Mouse (Mus musculus) ovary, adult 18-20 months (tissue): Measurements from ENCODE around the gene Kdm2b.

Experiments
- DNase-seq: peaks from one replicate; pipeline ENCODE4 v3.0.0; 2022; ENCODE audit warnings: low spot score, mixed read lengths

The Kdm2b gene

DNA sequence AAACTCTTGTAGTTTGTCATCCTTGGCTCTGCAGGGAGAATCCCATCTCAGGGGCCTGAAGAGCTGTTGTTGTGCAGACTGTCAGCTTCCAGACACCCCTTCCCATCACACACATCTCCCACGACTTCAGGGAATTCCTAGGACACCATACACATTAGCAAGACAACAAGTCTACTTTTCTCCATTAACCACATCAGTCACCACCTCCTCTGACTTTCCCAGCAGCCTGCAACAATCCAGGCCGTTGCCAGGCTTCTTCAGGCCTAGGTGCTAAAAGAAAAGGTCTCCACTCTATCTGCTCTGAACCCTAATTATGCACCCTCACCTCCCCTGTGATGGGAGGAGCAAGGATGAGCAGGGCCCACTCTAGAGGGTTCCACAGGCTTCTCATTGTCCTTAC lies 99.2 kb downstream of the Kdm2b start:
- DNase-seq, result no peak

DNA sequence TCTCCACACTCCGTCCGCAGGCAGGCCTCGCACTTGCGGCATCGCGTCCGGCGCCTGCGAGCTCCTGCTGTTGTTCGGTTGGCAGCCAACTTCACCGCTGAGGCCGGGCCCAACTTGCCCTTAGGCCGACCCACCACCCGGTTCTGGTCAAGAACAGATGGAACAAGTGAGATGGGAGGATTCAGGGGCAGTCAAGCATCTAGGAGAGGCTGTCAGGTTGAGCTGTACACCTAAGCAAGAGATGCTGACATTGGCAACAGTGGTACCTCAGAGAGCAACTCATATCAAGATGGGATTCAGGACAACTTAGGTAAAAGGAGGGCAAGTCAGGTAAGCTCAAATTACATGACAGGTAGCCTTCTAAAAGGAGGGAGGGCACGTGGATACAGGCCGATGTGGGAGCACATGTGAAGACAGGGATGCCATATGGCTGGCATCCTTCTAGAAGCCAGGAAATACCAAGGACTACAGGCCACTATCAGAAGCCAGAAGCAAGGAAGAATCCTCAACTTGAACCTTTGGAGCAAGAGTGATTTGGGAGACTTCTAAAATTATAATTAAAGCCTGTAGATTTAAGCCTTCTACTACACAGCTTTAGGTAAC lies 100.9 kb downstream of the Kdm2b start:
- DNase-seq, result no peak

DNA sequence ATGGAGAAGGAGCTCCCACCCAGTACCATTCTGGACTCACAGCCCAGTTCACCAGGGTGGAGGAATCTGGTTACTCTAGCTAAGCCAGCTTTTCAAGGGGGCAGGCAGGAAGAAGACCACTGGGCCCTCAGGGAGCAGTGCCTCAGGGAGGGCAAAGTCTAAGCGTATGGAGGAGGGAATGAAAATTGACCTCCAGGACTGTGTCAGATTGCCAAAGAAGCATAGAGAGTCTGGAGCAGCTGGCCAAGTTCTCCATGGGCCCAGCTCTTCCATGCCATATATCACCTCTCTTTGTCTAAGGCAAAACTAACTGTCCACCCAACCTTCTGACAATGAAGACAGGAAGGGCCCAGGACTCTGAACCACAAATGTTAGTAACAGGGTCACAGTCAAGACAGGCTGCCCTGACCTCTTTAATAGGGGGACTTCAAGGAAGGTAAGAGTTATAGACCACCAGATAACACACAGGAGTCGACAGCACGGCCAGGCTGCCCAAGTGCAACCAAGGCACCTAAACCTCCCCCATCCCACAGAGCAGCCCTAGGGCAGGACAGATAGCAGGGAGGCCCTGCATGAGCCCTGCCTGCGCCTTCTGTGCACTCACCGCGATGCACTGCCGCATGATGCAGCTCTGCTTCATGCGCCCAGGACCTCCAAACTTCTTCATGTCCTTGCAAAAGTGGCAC lies 101.6 kb downstream of the Kdm2b start:
- no peak for DNase-seq

DNA sequence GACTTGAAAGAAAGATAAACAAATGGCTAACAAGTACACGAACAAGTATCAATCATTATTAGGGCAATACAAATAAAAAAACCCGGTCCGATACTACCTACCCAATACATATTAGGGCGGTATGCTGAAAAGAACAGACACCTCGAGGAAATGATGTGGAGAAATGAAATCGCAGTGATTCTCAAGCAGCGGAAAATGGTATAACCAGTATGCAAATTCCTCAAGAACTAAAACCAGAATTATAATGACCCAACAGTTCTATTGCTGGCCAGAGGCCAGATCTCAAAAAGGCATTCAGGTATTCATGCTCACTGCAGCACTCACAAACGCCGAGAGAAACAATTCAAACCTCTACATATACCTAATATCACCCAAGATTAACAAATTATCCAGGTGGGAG lies 102.6 kb downstream of the Kdm2b start:
- no peak for DNase-seq

DNA sequence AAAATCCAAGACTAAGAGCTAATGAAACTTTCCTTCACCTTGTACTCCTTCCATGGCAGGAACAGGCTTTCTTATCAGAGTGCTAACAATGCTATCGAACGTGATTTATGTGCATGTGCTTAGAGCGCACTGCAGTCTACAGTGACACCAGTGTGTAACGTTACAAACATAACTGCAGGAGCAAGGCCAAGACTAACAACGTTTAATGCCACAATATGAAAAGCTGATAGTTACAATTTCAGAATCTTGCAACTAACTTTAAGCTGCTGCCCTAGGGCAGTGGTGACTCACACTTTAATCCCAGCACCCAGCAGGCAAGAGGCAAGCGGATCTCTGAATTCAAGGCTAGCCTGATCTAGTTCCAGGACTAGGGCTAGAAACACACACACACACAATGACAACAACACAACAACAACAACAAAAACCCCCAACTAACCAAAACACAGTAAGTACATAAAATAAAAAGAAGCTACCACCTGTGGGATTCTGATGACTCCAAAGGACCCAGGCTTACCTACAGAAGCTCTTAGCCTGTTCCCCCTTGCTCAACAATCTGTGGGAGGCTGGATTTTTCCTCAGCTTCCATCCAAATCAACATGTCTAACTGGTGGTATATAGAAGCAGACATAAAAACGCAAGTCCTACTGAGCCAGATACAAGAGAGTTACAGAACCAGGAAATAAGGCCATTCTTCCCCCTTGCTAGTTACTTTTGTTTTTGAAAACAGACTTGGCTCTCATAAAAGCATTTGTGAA lies 104.9 kb downstream of the Kdm2b start:
- DNase-seq, result no peak

DNA sequence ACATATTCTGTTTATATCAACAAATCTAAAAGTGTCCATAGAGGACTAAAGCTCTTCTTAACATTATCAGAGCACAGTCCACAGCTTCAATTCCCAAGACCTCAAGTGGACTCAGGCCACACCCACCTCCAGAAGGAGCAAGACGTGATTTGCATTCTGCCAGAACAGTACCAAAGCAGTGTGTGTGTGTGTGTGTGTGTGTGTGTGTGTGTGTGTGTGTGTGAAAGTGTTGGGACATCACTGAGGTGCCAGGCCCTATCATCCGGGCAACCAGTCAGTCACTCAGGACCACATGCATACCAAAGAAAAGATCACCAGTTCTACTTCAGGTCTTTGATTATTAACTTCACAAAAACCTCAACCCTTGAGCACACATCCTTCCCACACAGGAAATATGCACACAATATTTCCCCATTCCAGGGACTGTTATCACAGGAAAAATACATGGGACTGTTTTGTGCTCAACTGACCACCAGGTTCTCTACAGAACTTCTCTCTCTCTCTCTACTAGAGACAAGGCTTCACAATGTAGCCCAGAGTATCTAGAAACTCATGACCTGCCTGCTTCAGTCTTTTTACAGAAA lies 105.9 kb downstream of the Kdm2b start:
- DNase-seq, result no peak

DNA sequence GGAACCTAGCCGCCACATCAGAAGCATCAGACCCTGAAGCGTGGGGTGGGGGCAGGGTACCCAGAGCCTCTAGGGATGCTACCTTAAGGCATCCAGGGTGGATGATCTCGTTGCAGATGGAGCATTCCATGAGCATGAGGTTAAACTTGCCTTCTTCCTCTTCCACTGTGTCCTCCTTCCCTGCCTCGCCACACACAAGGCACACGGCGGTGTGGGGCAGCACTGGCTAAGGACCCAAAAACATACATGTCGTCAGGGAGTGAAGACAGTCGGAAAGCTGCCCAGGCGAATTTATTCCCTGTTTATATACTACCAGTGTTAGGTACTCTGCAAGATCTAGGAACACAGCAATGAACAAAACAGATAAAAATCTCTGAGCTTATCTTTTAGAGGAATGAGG lies 106.4 kb downstream of the Kdm2b start:
- DNase-seq, result no peak

DNA sequence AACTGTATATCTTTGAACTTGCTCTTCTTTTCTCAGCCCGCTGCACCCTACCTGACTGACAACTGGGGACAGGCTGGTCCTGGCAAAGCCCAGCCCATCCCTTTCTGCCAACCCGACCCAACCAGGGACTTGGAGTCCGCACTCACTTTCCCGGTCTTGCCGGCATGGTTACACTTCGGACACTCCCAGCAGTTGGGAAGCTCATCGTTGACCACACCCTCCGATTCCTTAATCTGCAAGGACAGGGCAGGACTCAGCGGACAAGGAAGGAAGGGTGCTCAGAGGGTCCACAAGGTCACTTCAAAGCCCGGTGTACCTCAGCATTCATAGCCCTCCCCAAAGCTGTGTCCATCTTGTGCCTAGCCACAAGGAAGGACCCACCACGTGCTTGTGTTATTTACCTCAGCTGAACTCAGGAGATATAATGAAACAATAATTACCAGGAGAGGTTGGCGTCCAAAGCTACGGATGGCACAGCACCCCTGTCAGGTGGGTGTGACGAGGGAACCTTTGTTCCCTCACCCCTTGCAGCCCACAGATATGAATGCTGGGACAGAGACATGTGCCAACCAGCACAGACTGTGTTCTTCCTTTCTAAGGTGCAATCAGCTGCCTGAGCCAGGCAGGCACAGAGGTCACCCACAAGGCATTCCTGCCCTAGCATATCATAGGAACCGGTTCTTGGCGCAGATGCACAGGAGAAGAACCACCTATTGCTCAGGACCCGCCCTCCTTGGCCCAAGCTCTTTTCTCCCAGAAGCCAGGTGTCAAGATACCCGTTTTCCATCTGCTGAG lies 107.2 kb downstream of the Kdm2b start:
- DNase-seq, result no peak

DNA sequence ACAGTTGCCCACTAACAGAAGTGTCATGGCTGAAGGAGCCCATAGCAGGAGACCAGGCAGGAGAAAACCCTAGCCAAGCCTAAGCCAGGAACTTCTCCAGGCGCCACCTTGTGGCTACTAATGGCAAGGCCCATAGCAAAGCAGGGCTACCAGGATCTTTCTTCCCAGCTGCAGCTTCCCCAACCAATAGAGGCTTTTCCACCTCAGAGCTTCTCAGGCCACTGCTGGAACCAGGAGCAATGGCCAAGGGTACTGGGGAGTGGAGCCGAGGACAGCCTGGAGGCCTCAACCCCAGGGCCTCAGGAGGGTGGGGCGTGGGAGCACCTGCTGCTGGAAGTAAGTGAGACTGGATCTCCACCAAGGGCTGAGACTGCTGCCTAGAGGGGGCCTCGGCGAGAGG lies 108.3 kb downstream of the Kdm2b start:
- no peak for DNase-seq

DNA sequence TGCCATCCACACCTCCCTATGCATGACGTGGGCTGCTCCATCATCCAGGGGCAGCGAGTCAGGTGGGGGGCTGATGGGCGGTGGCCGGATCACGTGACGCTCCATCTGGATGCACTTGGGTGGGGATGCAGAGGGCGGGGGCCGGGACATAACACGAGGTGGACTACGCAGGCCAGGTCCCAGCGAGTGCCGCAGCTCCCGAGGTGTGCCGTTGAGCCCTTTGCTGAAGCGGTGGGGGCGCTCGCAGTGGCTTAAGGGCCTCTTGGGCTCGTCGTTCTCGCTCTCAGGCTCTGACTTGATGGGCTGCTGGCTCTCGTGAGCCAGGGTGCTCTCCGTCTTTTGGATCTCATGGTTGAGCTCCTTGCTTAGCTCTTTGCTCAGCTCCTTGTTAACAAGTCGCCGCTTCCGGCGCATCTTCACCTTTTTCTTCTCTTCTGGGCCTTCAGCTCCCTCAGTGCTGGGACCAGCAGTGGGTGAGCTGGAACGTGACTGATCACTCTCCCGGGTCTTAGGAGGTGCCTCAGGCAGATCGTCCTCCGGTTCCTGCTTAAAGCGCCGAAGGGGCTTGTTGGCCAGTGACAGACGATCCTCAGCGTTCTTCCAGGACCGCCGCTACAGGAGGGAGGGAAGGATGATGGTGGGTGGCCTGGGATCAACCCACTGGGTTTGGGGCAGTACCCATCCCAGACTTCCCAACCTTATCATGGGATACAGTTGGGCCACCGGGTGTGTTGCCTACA lies 109.2 kb downstream of the Kdm2b start:
- no peak for DNase-seq

DNA sequence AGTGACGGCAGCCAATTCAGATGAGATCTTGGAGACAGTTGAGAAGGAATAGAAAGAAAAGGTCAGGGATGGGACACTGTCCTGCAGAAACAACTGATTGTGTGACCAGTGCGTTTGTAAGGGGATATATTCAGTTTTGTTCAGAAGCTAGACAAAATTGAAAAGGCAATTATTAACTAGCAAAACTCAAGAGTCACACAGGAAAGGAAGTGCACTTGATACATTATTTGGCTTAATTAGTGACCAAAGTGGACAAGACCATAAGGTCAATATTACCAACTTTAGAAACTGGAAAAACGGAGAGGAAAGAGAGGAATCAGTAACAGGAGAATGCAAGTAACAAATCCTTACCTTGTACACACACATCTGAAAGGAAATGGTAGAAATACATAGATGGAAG lies 113.0 kb downstream of the Kdm2b start:
- DNase-seq, result no peak

DNA sequence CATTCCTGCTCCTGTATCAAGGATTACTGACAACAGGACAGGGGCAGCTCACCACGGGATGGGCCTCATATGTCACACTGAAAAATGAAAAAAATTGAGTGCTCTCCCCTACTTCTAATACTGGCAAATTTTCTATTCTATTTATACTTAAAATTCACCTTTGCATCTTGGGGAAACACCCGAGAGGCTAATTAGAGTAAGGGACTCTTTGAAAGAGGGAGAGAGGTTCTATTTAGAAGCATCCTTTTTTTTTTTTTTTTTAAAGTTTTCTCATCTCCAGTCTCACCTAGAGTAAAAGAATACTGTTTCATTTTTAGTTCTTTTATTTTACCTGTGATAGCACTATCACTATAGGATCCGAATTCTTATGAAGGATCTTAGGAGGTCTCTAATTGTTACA lies 115.3 kb downstream of the Kdm2b start:
- no peak for DNase-seq

DNA sequence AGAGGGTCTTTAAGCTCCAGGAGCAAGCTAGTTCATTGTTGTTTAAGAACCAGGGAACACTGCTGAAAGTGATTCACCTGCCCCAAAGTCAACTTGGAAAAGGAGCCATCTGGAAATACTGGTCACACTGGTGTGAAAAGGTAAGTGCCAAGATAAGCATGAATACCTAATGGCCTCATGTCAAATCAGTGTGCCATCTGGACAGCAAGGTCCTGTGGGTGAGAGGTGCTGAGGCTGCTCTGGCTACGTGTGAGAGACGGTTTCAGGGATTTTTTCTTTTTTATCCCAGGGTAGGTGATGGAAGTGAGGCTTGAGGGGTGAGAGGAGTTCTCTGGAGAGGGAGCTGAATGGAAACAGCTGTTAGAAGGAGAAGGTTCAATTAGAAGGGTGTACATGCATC lies 116.0 kb downstream of the Kdm2b start:
- no peak for DNase-seq

DNA sequence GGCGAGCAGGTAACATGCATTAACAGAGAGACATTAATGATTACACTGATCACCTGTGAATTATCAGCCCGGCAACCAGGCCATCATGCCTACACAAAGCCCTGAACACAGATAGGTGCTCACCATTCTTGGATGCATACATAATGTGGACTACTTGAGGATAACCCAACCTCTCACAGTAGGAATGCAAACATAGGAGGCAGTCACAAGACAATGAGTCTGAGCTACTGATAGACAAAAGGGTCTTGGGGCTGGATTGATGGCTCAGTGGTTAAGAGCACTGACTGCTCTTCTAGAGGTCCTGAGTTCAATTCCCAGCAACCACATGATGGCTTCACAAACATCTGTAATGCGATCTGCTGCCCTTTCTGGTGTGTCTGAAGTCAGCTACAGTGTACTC lies 117.0 kb downstream of the Kdm2b start:
- no peak for DNase-seq

DNA sequence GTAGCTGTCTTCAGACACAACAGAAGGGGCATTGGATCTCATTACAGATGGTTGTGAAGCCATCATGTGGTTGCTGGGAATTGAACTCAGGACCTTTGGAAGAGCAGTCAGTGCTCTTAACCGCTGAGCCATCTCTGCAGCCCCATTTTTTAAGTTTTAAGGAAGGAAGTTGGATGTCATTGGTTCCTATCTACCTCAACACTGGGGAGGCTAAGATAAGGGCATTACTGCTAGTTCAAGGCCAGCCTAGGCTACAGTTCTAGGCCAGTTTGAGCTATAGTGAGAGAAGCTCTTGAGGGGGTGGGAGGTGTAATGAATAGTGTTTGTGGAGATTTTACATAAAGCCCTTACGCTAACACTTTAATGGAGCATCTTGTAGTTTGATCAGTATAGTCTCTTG lies 126.6 kb downstream of the Kdm2b start:
- DNase-seq, result no peak

DNA sequence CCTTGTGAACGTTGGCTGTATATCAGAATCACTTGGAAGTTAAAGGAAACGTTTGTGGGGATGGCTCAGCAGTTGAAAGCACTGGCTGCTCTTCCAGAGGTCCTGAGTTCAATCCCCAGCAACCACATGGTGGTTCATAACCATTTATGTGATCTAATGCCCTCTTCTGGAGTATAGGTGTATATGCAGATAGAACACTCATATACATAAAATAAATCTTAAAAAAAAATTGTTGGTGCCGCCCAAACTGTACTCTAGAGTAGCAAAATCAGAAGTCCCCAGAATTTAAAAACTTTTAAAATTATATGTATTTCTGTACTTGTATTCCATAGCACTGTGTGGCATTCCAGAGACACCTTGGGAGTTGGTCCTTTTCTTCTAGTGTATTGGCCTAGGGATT lies 133.8 kb downstream of the Kdm2b start:
- no peak for DNase-seq

DNA sequence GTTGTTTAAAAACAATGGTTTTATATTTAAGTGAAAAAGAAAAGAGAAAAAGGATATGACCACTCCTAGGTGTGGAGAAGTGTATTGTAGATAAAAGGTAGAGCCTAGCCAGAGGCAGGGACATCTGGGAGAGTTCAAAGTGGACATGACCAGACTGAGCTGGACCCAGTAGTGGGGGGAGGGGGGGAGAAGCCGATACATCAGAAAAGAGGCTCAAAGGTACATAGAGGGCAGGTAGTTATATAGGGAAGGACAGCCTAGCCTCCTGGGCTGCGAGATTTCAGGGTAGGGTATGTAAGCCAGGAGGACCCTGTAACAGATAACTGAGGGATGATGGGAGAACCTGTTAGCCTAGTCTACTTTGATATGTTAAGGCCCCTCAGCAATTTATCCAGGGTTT lies 137.0 kb downstream of the Kdm2b start:
- no peak for DNase-seq

DNA sequence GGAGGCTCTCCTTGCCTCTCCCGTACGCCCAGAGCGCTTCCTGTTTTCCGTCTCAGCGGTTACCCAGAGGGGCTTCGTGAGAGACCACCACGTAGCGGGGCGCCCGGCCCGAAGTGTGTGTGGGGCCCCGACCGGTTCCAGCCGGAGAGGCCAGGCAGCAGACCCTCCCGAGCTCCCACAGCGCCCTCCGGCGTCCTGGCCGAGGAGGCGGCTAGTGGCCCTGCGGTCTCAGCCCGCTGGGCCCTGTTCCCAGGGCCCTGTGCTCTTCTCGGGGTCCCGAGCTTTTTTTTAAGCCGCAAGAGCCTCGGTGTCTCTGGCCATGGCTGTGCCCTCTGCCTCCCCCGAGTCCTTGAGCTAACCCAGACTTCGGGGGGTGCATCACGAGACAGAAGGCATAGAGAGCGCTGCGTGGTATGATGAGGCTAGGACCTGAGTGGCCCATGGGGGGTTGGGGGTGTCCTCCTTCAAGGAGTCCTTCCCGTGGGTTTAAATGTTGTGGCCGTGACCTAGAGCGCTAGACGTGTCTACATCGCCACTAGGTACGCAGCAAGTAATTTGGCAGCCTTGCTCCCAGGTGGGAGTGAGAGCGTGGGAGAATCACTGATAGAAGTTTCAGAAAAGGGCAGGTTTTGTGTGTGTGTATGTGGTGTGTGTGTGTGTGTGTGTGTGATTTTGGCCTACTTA lies 139.2 kb downstream of the Kdm2b start:
- no peak for DNase-seq

DNA sequence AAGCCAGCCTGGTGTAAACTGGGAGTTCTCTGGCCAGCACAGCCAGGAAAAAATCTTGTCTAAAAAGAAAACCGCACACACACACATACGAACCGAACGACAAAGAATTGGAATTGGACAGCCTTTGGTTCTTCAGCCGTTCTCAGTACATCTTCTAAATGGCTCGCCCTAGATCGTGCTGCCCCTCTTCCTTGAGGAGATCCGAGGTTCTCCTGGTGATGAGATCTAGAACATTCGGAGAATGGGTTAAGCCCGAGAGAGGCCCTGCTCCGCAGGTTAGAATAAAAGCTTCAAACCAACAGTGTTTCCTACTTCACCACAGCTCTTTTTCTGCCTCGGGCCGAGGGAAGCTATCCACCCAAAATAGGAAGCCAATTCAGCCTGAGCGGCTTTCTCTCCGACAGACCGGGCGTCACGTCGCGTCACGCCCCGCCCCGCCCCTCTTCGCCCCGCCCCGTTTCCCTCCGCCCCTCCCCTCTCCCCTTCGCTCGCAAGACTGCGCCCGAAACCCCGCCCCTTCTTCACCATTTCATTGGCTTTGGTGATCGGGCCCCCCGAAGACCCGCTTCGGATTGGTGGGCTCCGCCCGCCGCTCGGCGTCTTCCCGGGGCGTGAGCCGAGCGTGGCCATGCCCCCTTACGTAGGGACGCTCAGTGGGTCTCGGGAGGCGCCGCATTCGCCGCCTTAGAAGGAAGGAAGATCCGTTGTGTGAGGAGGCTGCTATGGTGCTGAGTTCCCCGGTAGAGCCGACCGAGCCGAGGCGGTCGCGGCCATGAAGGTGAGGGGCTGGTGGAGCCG lies 139.9 kb downstream of the Kdm2b start, which contains the start of gene Rnf34:
TSS of gene Rnf34 (plus strand) at position 528 of the 798 bp plus-strand sequence.
- DNase-seq, result peak; percentile 98

DNA sequence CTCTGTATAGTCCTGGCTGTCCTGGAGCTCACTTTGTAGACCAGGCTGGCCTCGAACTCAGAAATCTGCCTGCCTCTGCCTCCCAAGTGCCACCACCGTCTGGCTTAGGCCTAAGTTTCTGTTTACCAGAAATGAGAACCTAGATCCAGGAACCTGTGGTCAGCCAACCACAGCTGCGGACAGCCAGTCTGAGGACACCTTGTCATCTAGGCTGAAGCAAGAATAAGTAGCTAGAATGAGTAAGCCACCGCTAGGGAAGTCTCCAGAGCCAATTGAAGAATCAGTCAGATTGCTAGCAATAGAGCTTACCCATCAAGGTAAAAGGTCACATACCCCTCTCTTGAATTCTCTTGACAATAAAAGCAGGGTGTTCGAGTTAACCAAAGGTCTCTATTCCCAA lies 145.8 kb downstream of the Kdm2b start:
- no peak for DNase-seq
